Mouse (Mus musculus) liver, adult 2 months (tissue): ENCODE measurements around the gene Ctns.

Experiments
- CTCF ChIP-seq: fragments of 200-500 bp; IDR thresholded peaks from 2 replicates; pipeline ENCODE4 v1.5.1; 2011; ENCODE audit warnings: low read depth, low read length, control low read depth
- POLR2A ChIP-seq: fragments of 200-500 bp; IDR thresholded peaks from 2 replicates; pipeline ENCODE4 v1.6.1; 2011; ENCODE audit warnings: low read length, control low read depth; ENCODE audit not compliant: insufficient read depth; ENCODE audit errors: extremely low read depth

DNA sequence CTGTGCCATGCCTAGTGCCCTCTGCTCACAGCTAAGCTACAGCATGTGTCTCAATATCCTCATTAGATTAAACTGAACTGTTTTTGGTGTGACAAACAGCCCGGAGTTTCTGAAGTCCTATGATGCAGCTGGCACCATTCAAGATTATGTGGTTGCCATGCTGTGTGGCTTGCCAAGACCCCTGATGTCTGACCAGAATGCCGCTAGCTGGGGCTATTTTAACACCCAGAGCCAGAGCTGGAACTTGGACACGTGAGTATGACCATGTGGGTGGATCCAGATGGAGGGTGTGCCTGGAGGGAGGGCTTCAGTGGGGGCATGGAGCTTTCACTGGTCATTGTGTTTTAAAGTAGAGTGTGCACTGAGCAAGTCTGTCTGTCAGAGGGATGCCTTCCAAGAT is 15.1 kb upstream of the Ctns start:
- TF ChIP-seq POLR2A (no peak), CTCF (no peak)
